Mouse (Mus musculus) small intestine, adult 2 months (tissue): ENCODE measurements around the gene Pdia4.

ENCODE experiments used
- CTCF ChIP-seq: fragments of 200-500 bp; IDR thresholded peaks from 2 replicates; pipeline ENCODE4 v1.5.1; 2012; ENCODE audit warnings: low read depth, mild to moderate bottlenecking, control low read depth, inconsistent platforms, low read length, moderate library complexity, mixed read lengths; ENCODE audit not compliant: insufficient replicate concordance, insufficient read length; ENCODE audit errors: extremely low read depth
- POLR2A ChIP-seq: fragments of 200-500 bp; IDR thresholded peaks from 2 replicates; pipeline ENCODE4 v1.6.1; 2012; ENCODE audit warnings: low read depth, mild to moderate bottlenecking, control low read depth, inconsistent platforms, low read length, moderate library complexity

DNA sequence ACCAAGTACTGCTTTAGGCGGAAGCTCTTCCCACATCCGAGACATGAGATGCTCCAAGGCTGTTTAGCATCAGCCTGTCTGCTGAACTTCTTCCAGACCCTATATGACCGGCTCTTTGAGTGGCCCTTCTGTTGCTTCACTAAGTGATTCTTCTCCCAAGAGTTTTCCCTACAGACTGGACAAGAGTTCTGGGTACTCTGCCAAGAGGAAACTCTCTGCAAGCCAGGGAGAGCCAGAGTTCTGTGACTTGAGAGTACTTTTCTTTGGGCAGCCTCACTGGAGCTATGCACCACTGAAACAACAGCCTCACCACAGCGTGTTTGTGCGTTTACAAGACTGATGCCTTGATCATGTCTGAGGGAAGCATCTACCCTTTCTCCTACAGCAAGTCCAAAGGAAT lies 8.0 kb upstream of the Pdia4 start:
- TF ChIP-seq CTCF (no peak), POLR2A (no peak)
